In the genomic region with DNA sequence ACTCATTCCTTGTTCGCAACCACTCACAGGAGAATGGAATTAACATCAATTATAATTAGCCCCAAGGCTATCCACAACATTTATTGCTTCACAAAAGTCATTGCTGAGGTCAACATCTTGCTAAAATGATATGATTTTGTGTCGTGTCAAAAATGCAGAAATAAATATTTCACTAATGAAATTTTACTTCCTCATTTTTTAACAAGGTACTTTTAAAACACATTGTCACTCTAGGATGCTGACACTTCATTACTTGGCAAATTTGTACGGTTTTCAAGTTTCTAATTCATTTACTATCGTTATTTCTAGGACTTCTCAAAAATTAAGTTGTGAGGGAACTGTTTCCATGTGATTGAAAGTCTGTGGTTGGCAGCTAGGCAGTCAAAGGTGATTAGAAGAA, we compare ENCODE assay signal across 21 mouse cellular contexts. TPM values are rescaled to one million over a fixed set of nuclear protein-coding genes. Genes with fewer than 3 reads are reported as not detected.
DNase-seq lines count a peak whose midpoint lies in the region; ATAC-seq lines count a peak whose summit lies in the region.
"Had no signal": no experiment of that assay in that cellular context is flagged by ENCODE, and none has a peak within 500 bp of the region (broad histone marks: within the 10 kb centered on the region; RNA-seq: fewer than 3 reads in every experiment).

No protein-coding gene starts in this region.

- no peaks in the 10 kb centered on the region for H3K36me3 ChIP-seq in embryonic facial prominence, embryonic 10.5 days (replicated peaks)
- H3K36me3 ChIP-seq: embryonic facial prominence, embryonic 12.5 days; forebrain, embryonic 15.5 days had no signal

- DNase-seq in A20 (ENCODE audit: low read depth, low spot score): peak; percentile 22
- no peak for DNase-seq in embryo, embryonic 10.5 days (ENCODE audit: low spot score)
- DNase-seq in right cerebral cortex, postnatal 4 days: no peak
- DNase-seq in embryonic facial prominence, embryonic 10.5 days (ENCODE audit: low spot score): no peak
- DNase-seq: adrenal gland, adult 2 months; adrenal gland, postnatal 10 days; adrenal gland, postnatal 25 days; cerebellum, adult 11 months; cerebellum, adult 18-20 months; cerebellum, adult 8-10 months; cerebellum, adult 9-11 months; cerebellum, postnatal 14 days; cerebellum, postnatal 36 days; embryo, embryonic 11 days; forebrain, postnatal 0 days had no signal

- 84% methylated on average over 4 of the region's 4 CpGs for WGBS in embryonic facial prominence, embryonic 10.5 days

- H3K27me3 ChIP-seq in embryonic facial prominence, embryonic 10.5 days (replicated peaks; ENCODE audit: low read depth, poor library complexity, severe bottlenecking): no peaks in the 10 kb centered on the region
- H3K27me3 ChIP-seq: embryonic facial prominence, embryonic 12.5 days; forebrain, embryonic 13.5 days; forebrain, embryonic 15.5 days had no signal

- no peaks in the 10 kb centered on the region for H3K4me1 ChIP-seq in embryonic facial prominence, embryonic 10.5 days
- H3K4me1 ChIP-seq: embryonic facial prominence, embryonic 12.5 days; forebrain, embryonic 13.5 days; forebrain, embryonic 15.5 days had no signal

- ATAC-seq in granulocyte monocyte progenitor cell, adult 5-6 weeks (replicated peaks; ENCODE audit: poor library complexity, severe bottlenecking): peak; percentile 83
- ATAC-seq in megakaryocyte, adult 5-6 weeks (ENCODE audit: poor library complexity, severe bottlenecking): peak; percentile 56
- ATAC-seq: forebrain, embryonic 13.5 days; forebrain, embryonic 15.5 days; forebrain, postnatal 0 days had no signal

- H3K4me3 ChIP-seq in embryonic facial prominence, embryonic 10.5 days: no peak overlapping the region
- H3K4me3 ChIP-seq: embryonic facial prominence, embryonic 12.5 days; forebrain, embryonic 13.5 days; forebrain, embryonic 15.5 days had no signal

- H3K9me3 ChIP-seq in embryonic facial prominence, embryonic 10.5 days: no peaks in the 10 kb centered on the region
- H3K9me3 ChIP-seq: embryonic facial prominence, embryonic 12.5 days; forebrain, embryonic 13.5 days; forebrain, embryonic 15.5 days had no signal

- H3K27ac ChIP-seq in embryonic facial prominence, embryonic 10.5 days (replicated peaks): no peak overlapping the region
- H3K27ac ChIP-seq: embryonic facial prominence, embryonic 12.5 days; forebrain, embryonic 13.5 days; forebrain, embryonic 15.5 days had no signal

RNA-seq across cellular contexts. Expression of a gene that starts 55.8 kb away (rescaled TPM):
- not detected in 2 replicates for total RNA-seq in granulocyte monocyte progenitor cell, adult 5-6 weeks (2014; fragmentation: Nextera tagmentation)
- total RNA-seq in granulocyte monocyte progenitor cell, adult 5-6 weeks (2017): not detected in 2 replicates
- 0.05 TPM in 1 of 2 replicates, not detected in the other for total RNA-seq in megakaryocyte, adult 5-6 weeks (2015)
- not detected in 2 replicates for total RNA-seq in megakaryocyte, adult 5-6 weeks (2017)
- 0.75 and 0.77 TPM in 2 replicates for polyA plus RNA-seq in embryonic facial prominence, embryonic 10.5 days (2016; fragmentation: Nextera tagmentation; extraction: Ambion mirVana)
- total RNA-seq: adrenal gland, adult 2 months; adrenal gland, postnatal 10 days; adrenal gland, postnatal 25 days; MEL had no signal
- polyA plus RNA-seq: adrenal gland, adult 2 months; forebrain, embryonic 13.5 days; forebrain, embryonic 15.5 days; forebrain, postnatal 0 days had no signal
